In the genomic region with DNA sequence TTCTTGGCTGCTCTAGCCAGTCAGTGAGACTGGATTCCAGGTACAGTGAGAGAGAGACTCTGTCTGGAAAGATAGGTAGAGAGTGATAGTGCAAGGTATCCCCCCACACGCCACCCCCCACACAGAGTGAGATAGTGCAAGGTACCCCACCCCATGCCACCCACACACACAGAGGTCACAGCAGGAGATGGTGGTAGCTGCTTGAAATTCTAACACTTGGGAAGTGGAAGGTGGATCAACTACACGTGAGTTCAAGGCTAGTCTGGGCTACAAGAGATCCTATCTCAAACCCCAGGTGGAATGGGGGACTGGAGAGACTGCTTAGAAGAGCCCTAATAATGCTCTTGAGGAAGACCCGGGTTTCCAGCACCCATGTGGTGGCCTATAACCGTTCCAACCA, we compare ENCODE assay signal across 9 mouse cellular contexts. TPM values are rescaled to one million over a fixed set of nuclear protein-coding genes. Genes with fewer than 3 reads are reported as not detected.
DNase-seq lines count a peak whose midpoint lies in the region; ATAC-seq and TF ChIP-seq lines count a peak whose summit lies in the region.
"Had no signal": no experiment of that assay in that cellular context is flagged by ENCODE, and none has a peak within 500 bp of the region (broad histone marks: within the 10 kb centered on the region; RNA-seq: fewer than 3 reads in every experiment).

No protein-coding gene starts in this region.

- peak; percentile 85 for DNase-seq in heart, adult 11 months
- no peak for DNase-seq in heart, postnatal 36 days
- no peak for DNase-seq in CH12.LX (ENCODE audit: extremely low read depth)
- DNase-seq in forebrain, postnatal 0 days, result no peak
- no peak for DNase-seq in urinary bladder, postnatal 25 days (ENCODE audit: low spot score)
- no peak for DNase-seq in frontal cortex, postnatal 36 days (ENCODE audit: low spot score in 2 of 2)
- DNase-seq: kidney, postnatal 4 days had no signal

- H3K4me2 ChIP-seq in CH12.LX (ENCODE audit: insufficient read depth, low read depth, poor library complexity, severe bottlenecking), result peak overlapping the region; percentile 94
- peak overlapping the region; percentile 54 for H3K4me2 ChIP-seq in forebrain, postnatal 0 days (ENCODE audit: low read depth)
- peak overlapping the region; percentile 64 for H3K4me2 ChIP-seq in liver, embryonic 16.5 days (ENCODE audit: low read depth, low read length)

- peak overlapping the region; percentile 78 for H3K9ac ChIP-seq in CH12.LX (ENCODE audit: insufficient read depth, low read depth)
- H3K9ac ChIP-seq in forebrain, postnatal 0 days, result peak overlapping the region; percentile 67; the same call in 1 of the 2 replicates
- peak overlapping the region; percentile 78 for H3K9ac ChIP-seq in liver, embryonic 16.5 days (ENCODE audit: low read depth, low read length)

- TF ChIP-seq EP300 in CH12.LX (IDR thresholded peaks at IDR 0.05; ENCODE audit: low read length), result no peak

- dilution Hi-C loops in CH12.LX (cut with MboI; ENCODE audit: extremely low pct_ligation_motif_present, extremely low pct_unique_long_range_greater_than_20kb, low sequenced_read_pairs), result no loop called here

- 0 out of 2 replicates have a peak overlapping the region, but pooled peaks have one; percentile 21 for H3K27ac ChIP-seq in CH12.LX (ENCODE audit: insufficient read depth, low read depth)
- H3K27ac ChIP-seq in forebrain, postnatal 0 days (ENCODE audit: low read depth, low read length), result no peak overlapping the region
- H3K27ac ChIP-seq in liver, embryonic 16.5 days (ENCODE audit: low read length), result peak overlapping the region; percentile 98

- peaks cover 10 to 49% of the 10 kb centered on the region in 2 experiments for H3K4me1 ChIP-seq in CH12.LX (ENCODE audit: control insufficient read depth in 1 of 2, insufficient read depth in 2 of 2)
- 0 out of 2 replicates have a peak, but pooled peaks cover 7% of the 10 kb centered on the region for H3K4me1 ChIP-seq in forebrain, postnatal 0 days (ENCODE audit: insufficient read depth)
- H3K4me1 ChIP-seq in liver, embryonic 16.5 days (ENCODE audit: control insufficient read depth, low read depth, low read length), result peaks cover 20% of the 10 kb centered on the region

- no peak for ATAC-seq in forebrain, postnatal 0 days
- no peak for ATAC-seq in liver, embryonic 16.5 days (ENCODE audit: low read depth)
- no peak for ATAC-seq in megakaryocyte progenitor cell, adult 5-6 weeks (replicated peaks; ENCODE audit: poor library complexity)

- peaks cover 23% of the 10 kb centered on the region for H3K79me2 ChIP-seq in CH12.LX (replicated peaks; ENCODE audit: control insufficient read depth, extremely low read depth, insufficient read depth, poor library complexity, severe bottlenecking)

- no peaks in the 10 kb centered on the region for H3K27me3 ChIP-seq in CH12.LX (replicated peaks)
- no peaks in the 10 kb centered on the region for H3K27me3 ChIP-seq in forebrain, postnatal 0 days (ENCODE audit: insufficient read depth, low read length)
- H3K27me3 ChIP-seq in liver, embryonic 16.5 days (ENCODE audit: control insufficient read depth, insufficient read depth, low read depth, low read length), result no peaks in the 10 kb centered on the region

- TF ChIP-seq RAD21 in CH12.LX (IDR thresholded peaks at IDR 0.05; ENCODE audit: low read depth, low read length), result no peak

- peaks cover 3 to 30% of the 10 kb centered on the region in 2 experiments for H3K36me3 ChIP-seq in CH12.LX (replicated peaks in 1 of 2; ENCODE audit: control insufficient read depth in 1 of 2, insufficient read depth in 1 of 2, low read length in 1 of 2)
- peaks cover 6% of the 10 kb centered on the region; the same call in 1 of the 2 replicates for H3K36me3 ChIP-seq in forebrain, postnatal 0 days (ENCODE audit: insufficient read depth)
- peaks cover 7% of the 10 kb centered on the region for H3K36me3 ChIP-seq in liver, embryonic 16.5 days (ENCODE audit: control insufficient read depth, insufficient read depth)

- TF ChIP-seq CTCF in CH12.LX (conservative IDR thresholded peaks at IDR 0.05 in 1 of 2, IDR thresholded peaks at IDR 0.05 in 1 of 2; ENCODE audit: low read depth in 2 of 2, low read length in 2 of 2), result no peak
- no peak for TF ChIP-seq CTCF in forebrain, postnatal 0 days (IDR thresholded peaks at IDR 0.05; ENCODE audit: low read depth)

- WGBS in forebrain, postnatal 0 days, result 44% methylated on average over 4 of the region's 4 CpGs
- 18% methylated on average over 4 of the region's 4 CpGs for WGBS in liver, embryonic 16.5 days (ENCODE audit: insufficient replicate concordance)

- H3K9me3 ChIP-seq in CH12.LX (replicated peaks; ENCODE audit: low read length), result no peaks in the 10 kb centered on the region
- no peaks in the 10 kb centered on the region for H3K9me3 ChIP-seq in forebrain, postnatal 0 days (ENCODE audit: low read length)
- H3K9me3 ChIP-seq in liver, embryonic 16.5 days (replicated peaks; ENCODE audit: control insufficient read depth, low read length), result no peaks in the 10 kb centered on the region

- intact Hi-C loops in heart, postnatal 36 days (cut with DNase I), result loop anchor here (10.0 kb wide), 1 partner anchor 466 kb away; the partner anchor contains the start of gene Tmem17

- in situ Hi-C loops in CH12.LX (cut with MboI; ENCODE audit: low pct_ligation_motif_present, low pct_unique_long_range_greater_than_20kb, low sequenced_read_pairs), result no loop called here

- peak overlapping the region; percentile 53 to 92 (median 68) for H3K4me3 ChIP-seq in CH12.LX (replicated peaks in 1 of 3; ENCODE audit: low read depth in 2 of 3, low read length in 2 of 3, poor library complexity in 1 of 3)
- peak overlapping the region; percentile 57 for H3K4me3 ChIP-seq in forebrain, postnatal 0 days (ENCODE audit: low read depth, low read length)
- H3K4me3 ChIP-seq in liver, embryonic 16.5 days (ENCODE audit: low read depth, low read length), result peak overlapping the region; percentile 76

- no peak for TF ChIP-seq POLR2A in CH12.LX (IDR thresholded peaks at IDR 0.05; ENCODE audit: low read depth, low read length)

TF ChIP-seq in CH12.LX, 34 proteins besides CTCF, POLR2A, EP300 and RAD21:
- no peak for TF ChIP-seq BHLHE40 (IDR thresholded peaks at IDR 0.05; ENCODE audit: low read depth, low read length)
- 0 out of 2 replicates have a peak, but pooled peaks have one; percentile 18 for TF ChIP-seq MXI1 (IDR thresholded peaks at IDR 0.05; ENCODE audit: low read depth, low read length)

RNA-seq across cellular contexts. Expression of gene Gm28048, which starts 0.8 kb away (rescaled TPM):
- 1 to 10 TPM; 4.4 to 5.2 TPM for total RNA-seq in heart, postnatal 36 days (2021)
- total RNA-seq in CH12.LX (2012; rRNA removed) (30.8 and 32.6 TPM in 2 replicates), CH12.LX (2014; rRNA removed) (93.3 and 101 TPM in 2 replicates)
- 47.3 and 59.5 TPM in 2 replicates for polyA plus RNA-seq in CH12.LX (2012; ENCODE audit: insufficient read length, low read depth)
- total RNA-seq in forebrain, postnatal 0 days (2014; rRNA removed), result 0.81 and 2.8 TPM in 2 replicates
- polyA plus RNA-seq in forebrain, postnatal 0 days (2015; fragmentation: Nextera tagmentation; extraction: Ambion mirVana), result 1.3 and 4.2 TPM in 2 replicates
- polyA plus RNA-seq in liver, embryonic 16.5 days (2015; fragmentation: Nextera tagmentation; extraction: Ambion mirVana), result 6.4 and 8.8 TPM in 2 replicates
- 77.6 and 83.1 TPM in 2 replicates for total RNA-seq in megakaryocyte progenitor cell, adult 5-6 weeks (2015)
- total RNA-seq in megakaryocyte progenitor cell, adult 5-6 weeks (2017), result 52.7 and 59.5 TPM in 2 replicates

RNA-seq across cellular contexts. Expression of gene Commd1, which starts 1.1 kb away (rescaled TPM):
- 100 to 1,000 TPM; 150 to 164 TPM for total RNA-seq in heart, postnatal 36 days (2021)
- total RNA-seq in CH12.LX (2012; rRNA removed) (109 and 127 TPM in 2 replicates), CH12.LX (2014; rRNA removed) (163 and 192 TPM in 2 replicates)
- polyA plus RNA-seq in CH12.LX (2012; ENCODE audit: insufficient read length, low read depth), result 113 and 137 TPM in 2 replicates
- 44.0 and 64.3 TPM in 2 replicates for total RNA-seq in forebrain, postnatal 0 days (2014; rRNA removed)
- 207 and 250 TPM in 2 replicates for polyA plus RNA-seq in forebrain, postnatal 0 days (2015; fragmentation: Nextera tagmentation; extraction: Ambion mirVana)
- 165 and 171 TPM in 2 replicates for polyA plus RNA-seq in liver, embryonic 16.5 days (2015; fragmentation: Nextera tagmentation; extraction: Ambion mirVana)
- total RNA-seq in megakaryocyte progenitor cell, adult 5-6 weeks (2015), result 141 and 159 TPM in 2 replicates
- 89.6 and 105 TPM in 2 replicates for total RNA-seq in megakaryocyte progenitor cell, adult 5-6 weeks (2017)

RNA-seq across cellular contexts. Expression of gene Zrsr1, which starts 9.2 kb away (rescaled TPM):
- total RNA-seq in heart, postnatal 36 days (2021), result 10 to 100 TPM; 14.5 to 16.8 TPM
- total RNA-seq in CH12.LX (2012; rRNA removed) (4.0 and 4.4 TPM in 2 replicates), CH12.LX (2014; rRNA removed) (4.7 and 4.8 TPM in 2 replicates)
- 9.3 and 12.9 TPM in 2 replicates for polyA plus RNA-seq in CH12.LX (2012; ENCODE audit: insufficient read length, low read depth)
- 14.5 and 17.5 TPM in 2 replicates for total RNA-seq in forebrain, postnatal 0 days (2014; rRNA removed)
- polyA plus RNA-seq in forebrain, postnatal 0 days (2015; fragmentation: Nextera tagmentation; extraction: Ambion mirVana), result 4.8 and 6.4 TPM in 2 replicates
- polyA plus RNA-seq in liver, embryonic 16.5 days (2015; fragmentation: Nextera tagmentation; extraction: Ambion mirVana), result 3.1 and 3.8 TPM in 2 replicates
- 4.0 and 7.0 TPM in 2 replicates for total RNA-seq in megakaryocyte progenitor cell, adult 5-6 weeks (2015)
- 10.3 and 11.2 TPM in 2 replicates for total RNA-seq in megakaryocyte progenitor cell, adult 5-6 weeks (2017)

RNA-seq across cellular contexts. Expression of gene Cct4, which starts 9.3 kb away (rescaled TPM):
- 100 to 1,000 TPM; 131 to 132 TPM for total RNA-seq in heart, postnatal 36 days (2021)
- total RNA-seq in CH12.LX (2012; rRNA removed), result 475 and 482 TPM in 2 replicates
- total RNA-seq in CH12.LX (2014; rRNA removed), result 874 and 992 TPM in 2 replicates
- 512 and 569 TPM in 2 replicates for polyA plus RNA-seq in CH12.LX (2012; ENCODE audit: insufficient read length, low read depth)
- total RNA-seq in forebrain, postnatal 0 days (2014; rRNA removed), result 236 and 265 TPM in 2 replicates
- polyA plus RNA-seq in forebrain, postnatal 0 days (2015; fragmentation: Nextera tagmentation; extraction: Ambion mirVana), result 269 and 271 TPM in 2 replicates
- polyA plus RNA-seq in liver, embryonic 16.5 days (2015; fragmentation: Nextera tagmentation; extraction: Ambion mirVana), result 103 and 111 TPM in 2 replicates
- total RNA-seq in megakaryocyte progenitor cell, adult 5-6 weeks (2015), result 346 and 370 TPM in 2 replicates
- 218 and 319 TPM in 2 replicates for total RNA-seq in megakaryocyte progenitor cell, adult 5-6 weeks (2017)

RNA-seq across cellular contexts. Expression of gene Fam161a, which starts 26.3 kb away (rescaled TPM):
- 1 to 10 TPM; 2.0 to 4.2 TPM for total RNA-seq in heart, postnatal 36 days (2021)
- total RNA-seq in CH12.LX (2012; rRNA removed) (1.5 and 2.0 TPM in 2 replicates), CH12.LX (2014; rRNA removed) (0.69 and 1.4 TPM in 2 replicates)
- polyA plus RNA-seq in CH12.LX (2012; ENCODE audit: insufficient read length, low read depth), result 1.3 and 2.0 TPM in 2 replicates
- total RNA-seq in forebrain, postnatal 0 days (2014; rRNA removed), result 7.8 and 9.5 TPM in 2 replicates
- polyA plus RNA-seq in forebrain, postnatal 0 days (2015; fragmentation: Nextera tagmentation; extraction: Ambion mirVana), result 3.4 and 6.9 TPM in 2 replicates
- 0.81 and 1.4 TPM in 2 replicates for polyA plus RNA-seq in liver, embryonic 16.5 days (2015; fragmentation: Nextera tagmentation; extraction: Ambion mirVana)
- 0.62 and 1.1 TPM in 2 replicates for total RNA-seq in megakaryocyte progenitor cell, adult 5-6 weeks (2015)
- 0.71 and 0.81 TPM in 2 replicates for total RNA-seq in megakaryocyte progenitor cell, adult 5-6 weeks (2017)
